Mouse (Mus musculus): ENCODE results near the gene Pik3cg. TPM values are rescaled to one million over a fixed set of nuclear protein-coding genes. Genes with fewer than 3 reads are reported as not detected.

The Pik3cg gene
- polyA plus RNA-seq, 1 experiment from 2014 or later, result 4.0 TPM

- Histone ChIP-seq H3K9ac (ENCODE audit: low read depth, low read length) (peak overlapping the region; percentile 45), H3K27me3 (ENCODE audit: control insufficient read depth, insufficient read depth, low read depth, low read length) (no peaks in the 10 kb centered on the region), H3K36me3 (ENCODE audit: control insufficient read depth, insufficient read depth) (no peaks in the 10 kb centered on the region), H3K4me2 (ENCODE audit: low read depth, low read length) (peak overlapping the region; percentile 61), H3K4me1 (ENCODE audit: control insufficient read depth, low read depth, low read length) (peaks cover 31% of the 10 kb centered on the region), H3K9me3 (replicated peaks; ENCODE audit: control insufficient read depth, low read length) (no peaks in the 10 kb centered on the region), H3K27ac (ENCODE audit: low read length) (peak overlapping the region; percentile 95), H3K4me3 (ENCODE audit: low read depth, low read length) (peak overlapping the region; percentile 13; the same call in 1 of the 2 replicates)
- 17% methylated on average over 5 of the region's 5 CpGs for WGBS (ENCODE audit: insufficient replicate concordance)
- peak; percentile 42 for ATAC-seq (ENCODE audit: low read depth)
These were observed 64.7 kb downstream of the Pik3cg start for GRCm38 (mm10) chr12:32143782-32144181.

- peak overlapping the region; percentile 61 for H3K4me2 ChIP-seq (ENCODE audit: low read depth, low read length)
- peak; percentile 98 for ATAC-seq (ENCODE audit: low read depth)
These were observed 65.3 kb downstream of the Pik3cg start for GRCm38 (mm10) chr12:32143151-32143550.

GRCm38 (mm10) chr12:32141766-32142165, 66.7 kb downstream of the Pik3cg start:
- no peak overlapping the region; the same call in 1 of the 2 replicates for H3K9ac ChIP-seq (ENCODE audit: low read depth, low read length)
- ATAC-seq (ENCODE audit: low read depth), result no peak
- H3K4me1 ChIP-seq (ENCODE audit: control insufficient read depth, low read depth, low read length), result peaks cover 40% of the 10 kb centered on the region
- no peaks in the 10 kb centered on the region for H3K27me3 ChIP-seq (ENCODE audit: control insufficient read depth, insufficient read depth, low read depth, low read length)
- no peak overlapping the region for H3K4me2 ChIP-seq (ENCODE audit: low read depth, low read length)
- no peaks in the 10 kb centered on the region for H3K36me3 ChIP-seq (ENCODE audit: control insufficient read depth, insufficient read depth)
- H3K27ac ChIP-seq (ENCODE audit: low read length), result peak overlapping the region; percentile 95
- H3K9me3 ChIP-seq (replicated peaks; ENCODE audit: control insufficient read depth, low read length), result no peaks in the 10 kb centered on the region
- H3K4me3 ChIP-seq (ENCODE audit: low read depth, low read length), result no peak overlapping the region

More at GRCm38 (mm10) chr12:32143151-32143550, 65.3 kb downstream of the Pik3cg start:
- peak overlapping the region; percentile 95 for H3K27ac ChIP-seq (ENCODE audit: low read length)
- no peaks in the 10 kb centered on the region for H3K27me3 ChIP-seq (ENCODE audit: control insufficient read depth, insufficient read depth, low read depth, low read length)
- H3K36me3 ChIP-seq (ENCODE audit: control insufficient read depth, insufficient read depth), result no peaks in the 10 kb centered on the region
- 0 out of 2 replicates have a peak overlapping the region, but pooled peaks have one; percentile 13 for H3K4me3 ChIP-seq (ENCODE audit: low read depth, low read length)
- no peaks in the 10 kb centered on the region for H3K9me3 ChIP-seq (replicated peaks; ENCODE audit: control insufficient read depth, low read length)
- peaks cover 35% of the 10 kb centered on the region for H3K4me1 ChIP-seq (ENCODE audit: control insufficient read depth, low read depth, low read length)
- WGBS (ENCODE audit: insufficient replicate concordance), result 13% methylated on average over 4 of the region's 4 CpGs
- peak overlapping the region; percentile 50 for H3K9ac ChIP-seq (ENCODE audit: low read depth, low read length)

GRCm38 (mm10) chr12:32138831-32139230, 69.6 kb downstream of the Pik3cg start:
- 55% methylated on average over 5 of the region's 5 CpGs for WGBS (ENCODE audit: insufficient replicate concordance)
- Histone ChIP-seq H3K4me1 (ENCODE audit: control insufficient read depth, low read depth, low read length) (peaks cover 34% of the 10 kb centered on the region), H3K36me3 (ENCODE audit: control insufficient read depth, insufficient read depth) (no peaks in the 10 kb centered on the region), H3K9me3 (replicated peaks; ENCODE audit: control insufficient read depth, low read length) (no peaks in the 10 kb centered on the region), H3K27me3 (ENCODE audit: control insufficient read depth, insufficient read depth, low read depth, low read length) (no peaks in the 10 kb centered on the region), H3K4me2 (ENCODE audit: low read depth, low read length) (no peak overlapping the region), H3K27ac (ENCODE audit: low read length) (no peak overlapping the region), H3K9ac (ENCODE audit: low read depth, low read length) (no peak overlapping the region), H3K4me3 (ENCODE audit: low read depth, low read length) (no peak overlapping the region)
- ATAC-seq (ENCODE audit: low read depth), result no peak

- no peak overlapping the region for H3K4me2 ChIP-seq (ENCODE audit: low read depth, low read length)
- H3K4me1 ChIP-seq (ENCODE audit: control insufficient read depth, low read depth, low read length), result peaks cover 29% of the 10 kb centered on the region
- H3K4me3 ChIP-seq (ENCODE audit: low read depth, low read length), result no peak overlapping the region
- WGBS (ENCODE audit: insufficient replicate concordance), result 59% methylated on average over 9 of the region's 9 CpGs
- no peaks in the 10 kb centered on the region for H3K36me3 ChIP-seq (ENCODE audit: control insufficient read depth, insufficient read depth)
- H3K27ac ChIP-seq (ENCODE audit: low read length), result no peak overlapping the region
- no peak overlapping the region for H3K9ac ChIP-seq (ENCODE audit: low read depth, low read length)
- ATAC-seq (ENCODE audit: low read depth), result no peak
- H3K9me3 ChIP-seq (replicated peaks; ENCODE audit: control insufficient read depth, low read length), result no peaks in the 10 kb centered on the region
- no peaks in the 10 kb centered on the region for H3K27me3 ChIP-seq (ENCODE audit: control insufficient read depth, insufficient read depth, low read depth, low read length)
These were observed 70.1 kb downstream of the Pik3cg start for GRCm38 (mm10) chr12:32138362-32138761.

GRCm38 (mm10) chr12:32137542-32137941, 70.9 kb downstream of the Pik3cg start:
- Histone ChIP-seq H3K27me3 (ENCODE audit: control insufficient read depth, insufficient read depth, low read depth, low read length) (no peaks in the 10 kb centered on the region), H3K4me1 (ENCODE audit: control insufficient read depth, low read depth, low read length) (peaks cover 22% of the 10 kb centered on the region), H3K27ac (ENCODE audit: low read length) (no peak overlapping the region), H3K36me3 (ENCODE audit: control insufficient read depth, insufficient read depth) (no peaks in the 10 kb centered on the region), H3K4me2 (ENCODE audit: low read depth, low read length) (no peak overlapping the region), H3K9ac (ENCODE audit: low read depth, low read length) (no peak overlapping the region), H3K9me3 (replicated peaks; ENCODE audit: control insufficient read depth, low read length) (no peaks in the 10 kb centered on the region), H3K4me3 (ENCODE audit: low read depth, low read length) (no peak overlapping the region)
- 45% methylated on average over 2 of the region's 2 CpGs for WGBS (ENCODE audit: insufficient replicate concordance)
- peak; percentile 55; the same call in 1 of the 2 replicates for ATAC-seq (ENCODE audit: low read depth)

GRCm38 (mm10) chr12:32127599-32128507, 80.6 kb downstream of the Pik3cg start:
- no peaks in the 10 kb centered on the region for H3K27me3 ChIP-seq (ENCODE audit: control insufficient read depth, insufficient read depth, low read depth, low read length)
- H3K9me3 ChIP-seq (replicated peaks; ENCODE audit: control insufficient read depth, low read length), result no peaks in the 10 kb centered on the region
- H3K36me3 ChIP-seq (ENCODE audit: control insufficient read depth, insufficient read depth), result no peaks in the 10 kb centered on the region
- peaks cover 45% of the 10 kb centered on the region for H3K4me1 ChIP-seq (ENCODE audit: control insufficient read depth, low read depth, low read length)
- no peak for ATAC-seq (ENCODE audit: low read depth)
- WGBS (ENCODE audit: insufficient replicate concordance), result 14% methylated on average over 14 of the region's 14 CpGs
- peak overlapping the region; percentile 3; the same call in 1 of the 2 replicates for H3K4me3 ChIP-seq (ENCODE audit: low read depth, low read length)
- peak overlapping the region; percentile 30 for H3K4me2 ChIP-seq (ENCODE audit: low read depth, low read length)
- 0 out of 2 replicates have a peak overlapping the region, but pooled peaks have one; percentile 27 for H3K9ac ChIP-seq (ENCODE audit: low read depth, low read length)
- H3K27ac ChIP-seq (ENCODE audit: low read length), result 0 out of 2 replicates have a peak overlapping the region, but pooled peaks have one; percentile 9

- H3K4me3 ChIP-seq (ENCODE audit: low read depth, low read length), result no peak overlapping the region
- no peak overlapping the region for H3K27ac ChIP-seq (ENCODE audit: low read length)
- H3K27me3 ChIP-seq (ENCODE audit: control insufficient read depth, insufficient read depth, low read depth, low read length), result no peaks in the 10 kb centered on the region
- peaks cover 44% of the 10 kb centered on the region for H3K4me1 ChIP-seq (ENCODE audit: control insufficient read depth, low read depth, low read length)
- WGBS (ENCODE audit: insufficient replicate concordance), result 18% methylated on average over 2 of the region's 2 CpGs
- H3K9ac ChIP-seq (ENCODE audit: low read depth, low read length), result no peak overlapping the region
- H3K36me3 ChIP-seq (ENCODE audit: control insufficient read depth, insufficient read depth), result no peaks in the 10 kb centered on the region
- H3K9me3 ChIP-seq (replicated peaks; ENCODE audit: control insufficient read depth, low read length), result no peaks in the 10 kb centered on the region
- no peak for ATAC-seq (ENCODE audit: low read depth)
- no peak overlapping the region; the same call in 1 of the 2 replicates for H3K4me2 ChIP-seq (ENCODE audit: low read depth, low read length)
These were observed 81.3 kb downstream of the Pik3cg start for GRCm38 (mm10) chr12:32127158-32127557.

GRCm38 (mm10) chr12:32124456-32124855, 84.0 kb downstream of the Pik3cg start:
- H3K27ac ChIP-seq (ENCODE audit: low read length), result peak overlapping the region; percentile 99
- H3K9ac ChIP-seq (ENCODE audit: low read depth, low read length), result peak overlapping the region; percentile 84
- peaks cover 30% of the 10 kb centered on the region for H3K4me1 ChIP-seq (ENCODE audit: control insufficient read depth, low read depth, low read length)
- peak overlapping the region; percentile 59 for H3K4me2 ChIP-seq (ENCODE audit: low read depth, low read length)
- WGBS (ENCODE audit: insufficient replicate concordance), result 61% methylated on average over 2 of the region's 2 CpGs
- H3K36me3 ChIP-seq (ENCODE audit: control insufficient read depth, insufficient read depth), result no peaks in the 10 kb centered on the region
- no peak for ATAC-seq (ENCODE audit: low read depth)
- H3K4me3 ChIP-seq (ENCODE audit: low read depth, low read length), result peak overlapping the region; percentile 68; the same call in 1 of the 2 replicates
- no peaks in the 10 kb centered on the region for H3K9me3 ChIP-seq (replicated peaks; ENCODE audit: control insufficient read depth, low read length)
- no peaks in the 10 kb centered on the region for H3K27me3 ChIP-seq (ENCODE audit: control insufficient read depth, insufficient read depth, low read depth, low read length)

All from liver, embryonic 16.5 days (tissue).